Mouse (Mus musculus) liver, embryonic 14.5 days (tissue): Measurements from ENCODE around the gene Zfp423.
A peak's percentile ranks its signal among the peaks of the same experiment; 100 is the strongest.

Experiments
- CTCF ChIP-seq: IDR thresholded peaks from 2 replicates; pipeline ENCODE4 v1.5.1; 2016; ENCODE audit warnings: antibody characterized with exemption, low read depth, control low read depth
- EP300 ChIP-seq: IDR thresholded peaks from 2 replicates; pipeline ENCODE4 v1.6.1; 2016; ENCODE audit warnings: antibody characterized with exemption, low read depth

DNA sequence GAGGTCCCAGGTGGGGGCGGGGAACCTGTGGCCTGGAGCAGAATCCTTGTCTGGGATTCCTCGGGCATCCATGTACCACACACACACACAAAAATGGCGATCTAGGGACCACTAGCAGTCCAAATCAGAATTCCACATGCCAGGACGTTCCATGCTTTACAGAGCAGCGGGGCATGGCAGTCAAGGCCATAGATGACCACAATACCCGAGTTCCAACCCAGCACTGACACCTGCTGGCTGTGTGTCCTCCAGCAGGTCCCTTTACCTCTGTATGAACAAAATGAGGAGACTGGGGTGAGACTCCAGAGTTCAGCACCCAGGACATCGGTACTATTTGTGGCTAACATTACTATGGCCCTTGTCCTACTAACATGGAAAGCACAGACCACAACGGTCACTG, 206.2 kb downstream of the Zfp423 start:
- TF ChIP-seq EP300, result no peak
- TF ChIP-seq CTCF, result 0 out of 2 replicates have a peak, but pooled peaks have one; percentile 21
